Mouse (Mus musculus) ES-Bruce4 (cell line): ENCODE data around the gene Clns1a.

Source experiments
- CTCF ChIP-seq: IDR thresholded peaks from one replicate; pipeline ENCODE4 v1.8.1; 2011; ENCODE audit warnings: low read depth, low read length
- EP300 ChIP-seq: IDR thresholded peaks from 2 replicates; pipeline ENCODE4 v1.6.1; 2011; ENCODE audit warnings: low read depth, low read length; ENCODE audit not compliant: insufficient read depth
- POLR2A ChIP-seq: IDR thresholded peaks from one replicate; pipeline ENCODE4 v1.8.1; 2011; ENCODE audit warnings: low read length; ENCODE audit not compliant: insufficient read depth

GRCm38 (mm10) chr7:97707123-97707522 lies 10.7 kb downstream of the Clns1a start:
- TF ChIP-seq CTCF (no peak), POLR2A (no peak), EP300 (no peak)
